Mouse (Mus musculus): ENCODE measurements around the gene Cadm2. TPM values are rescaled to one million over a fixed set of nuclear protein-coding genes. Genes with fewer than 3 reads are reported as not detected.

Cadm2 gene
- total RNA-seq (2021) = 1 to 10 TPM; 1.5 to 2.2 TPM
- long read RNA-seq, experiment 1 = 0 reads
- long read RNA-seq, experiment 2 = 0 reads

GRCm38 (mm10) chr16:67620826-67621505 lies at the start of gene Cadm2:
Gene Cadm2, minus strand, starts transcription at chr16:67620908.
- DNase-seq (ENCODE audit: low spot score in 2 of 2) = peak; percentile 73 to 78

DNA sequence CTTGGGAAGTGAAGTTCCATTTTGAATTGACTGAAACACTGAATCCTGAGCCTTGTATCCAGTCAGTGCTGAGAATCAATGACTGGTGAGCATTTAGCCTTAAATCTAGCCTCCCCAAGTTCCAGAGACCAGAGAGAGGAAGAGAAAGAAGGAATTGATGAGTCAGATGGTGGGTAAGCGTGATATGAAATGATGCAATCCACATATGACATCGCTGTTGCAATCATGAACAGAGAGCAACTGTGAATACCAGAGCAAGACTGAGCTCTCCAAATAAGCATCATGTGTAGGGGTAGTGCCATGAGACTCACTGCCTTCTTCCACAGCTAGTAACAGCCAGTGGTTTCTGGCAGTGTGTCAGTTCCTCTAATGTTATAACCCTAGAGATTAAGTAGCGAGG lies 26.2 kb upstream of the Cadm2 start:
- no peak for DNase-seq (ENCODE audit: low spot score in 2 of 2)

GRCm38 (mm10) chr16:67643651-67644050 lies 22.9 kb upstream of the Cadm2 start:
- DNase-seq (ENCODE audit: low spot score in 2 of 2) = no peak

DNA sequence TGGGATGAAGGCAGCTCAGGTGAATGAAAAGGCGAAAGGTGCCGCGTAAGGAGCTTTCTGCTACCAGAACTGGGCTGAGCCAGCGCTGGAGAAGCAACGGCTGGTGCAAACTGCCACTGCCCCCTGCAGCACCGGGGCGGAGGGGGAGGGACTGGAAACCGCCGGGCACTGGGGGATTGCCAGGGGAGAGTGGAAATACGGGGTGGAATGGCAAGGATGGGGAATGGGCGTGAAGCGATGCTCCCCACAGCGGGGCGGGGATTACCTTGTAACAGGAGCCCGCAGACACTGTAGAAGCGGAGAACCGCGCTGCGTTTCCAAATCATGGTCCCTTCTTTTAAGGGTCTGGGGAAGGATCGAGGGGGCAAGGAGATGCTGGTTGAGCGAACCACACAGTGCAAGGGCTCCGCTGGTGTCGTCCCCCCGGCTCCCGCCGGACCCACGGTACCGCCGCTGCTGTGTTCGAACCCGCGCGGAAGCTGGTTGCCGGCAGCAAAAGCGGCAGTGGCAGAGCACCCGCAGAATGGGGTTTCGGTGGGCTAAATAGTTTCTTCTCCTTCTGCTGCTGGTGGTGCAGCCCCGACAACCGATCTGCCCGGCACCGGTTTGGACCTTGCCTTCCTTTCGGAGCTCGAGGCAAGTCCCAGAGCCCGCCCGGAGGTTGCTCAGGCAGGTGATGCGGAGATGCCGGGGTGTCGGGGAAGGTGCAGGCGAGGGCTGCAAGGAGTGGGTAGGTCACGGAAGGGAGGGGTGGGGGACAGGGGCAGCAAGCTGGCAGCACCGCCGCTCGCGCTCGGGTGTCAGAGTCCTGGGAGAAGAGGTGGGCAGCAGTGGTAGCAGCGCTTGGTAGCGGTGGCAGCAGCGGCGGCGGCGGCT lies 564 bp downstream of the Cadm2 start:
- peak; percentile 2 to 3 for DNase-seq (ENCODE audit: low spot score in 2 of 2)

DNA sequence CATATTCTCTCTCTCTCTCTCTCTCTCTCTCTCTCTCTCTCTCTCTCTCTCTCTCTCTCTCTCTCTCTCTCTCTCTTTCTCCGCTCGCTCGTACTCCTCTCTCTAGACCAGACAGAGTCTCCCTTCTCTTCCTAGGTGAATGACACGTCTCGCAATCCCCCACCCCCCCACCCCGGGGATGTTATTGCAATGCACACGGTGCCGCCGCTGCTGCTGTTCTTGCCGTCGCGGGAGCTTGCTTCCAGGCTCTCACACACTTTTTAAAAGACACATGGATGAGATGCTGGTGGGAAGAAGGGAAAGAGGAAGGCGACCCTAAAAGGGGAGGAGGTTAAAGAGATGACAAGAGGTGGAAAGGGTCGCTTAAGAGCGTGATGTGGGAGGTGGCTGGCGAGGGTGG lies 1.3 kb downstream of the Cadm2 start:
- no peak for DNase-seq (ENCODE audit: low spot score in 2 of 2)

DNA sequence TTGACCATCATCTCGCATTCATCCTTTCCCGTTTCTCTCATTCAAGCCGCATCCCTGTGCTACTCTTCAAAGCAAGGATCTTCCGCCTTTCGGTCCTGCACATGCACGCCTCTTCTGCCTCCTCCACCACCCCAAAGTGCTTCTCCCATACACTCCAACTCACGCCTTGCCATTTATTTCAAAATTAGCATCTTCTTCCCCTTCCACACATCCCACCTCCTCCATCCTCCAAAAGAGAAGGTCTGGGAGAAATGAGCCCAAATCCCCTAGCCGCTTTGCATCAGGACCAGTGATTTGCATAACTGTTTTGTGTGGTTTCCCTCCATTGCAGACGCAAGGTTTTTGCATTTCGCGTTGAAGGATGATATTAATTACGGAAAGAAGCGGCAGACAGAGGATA lies 1.9 kb downstream of the Cadm2 start:
- no peak for DNase-seq (ENCODE audit: low spot score in 2 of 2)

GRCm38 (mm10) chr16:67617811-67618210 lies 2.9 kb downstream of the Cadm2 start:
- DNase-seq (ENCODE audit: low spot score in 2 of 2) = no peak

DNA sequence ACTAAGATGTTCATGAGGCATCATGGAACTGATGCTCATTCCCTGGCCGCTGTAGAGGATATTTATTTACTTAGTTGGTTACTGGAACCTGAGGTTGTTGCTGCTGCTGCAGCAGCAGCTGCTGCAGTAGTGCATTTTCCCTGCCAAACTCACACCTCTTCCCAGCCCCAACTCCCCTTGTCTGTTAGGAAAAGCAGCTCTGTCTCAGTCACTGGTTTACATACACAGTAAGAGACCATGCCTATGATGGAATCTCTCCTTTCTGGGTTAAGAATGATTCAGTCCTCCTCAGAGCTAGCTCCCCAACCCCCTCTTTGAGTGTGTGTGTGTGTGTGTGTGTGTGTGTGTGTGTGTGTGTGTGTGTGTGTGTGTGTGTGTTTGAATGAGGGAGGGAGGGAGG lies 3.5 kb downstream of the Cadm2 start:
- no peak for DNase-seq (ENCODE audit: low spot score in 2 of 2)

DNA sequence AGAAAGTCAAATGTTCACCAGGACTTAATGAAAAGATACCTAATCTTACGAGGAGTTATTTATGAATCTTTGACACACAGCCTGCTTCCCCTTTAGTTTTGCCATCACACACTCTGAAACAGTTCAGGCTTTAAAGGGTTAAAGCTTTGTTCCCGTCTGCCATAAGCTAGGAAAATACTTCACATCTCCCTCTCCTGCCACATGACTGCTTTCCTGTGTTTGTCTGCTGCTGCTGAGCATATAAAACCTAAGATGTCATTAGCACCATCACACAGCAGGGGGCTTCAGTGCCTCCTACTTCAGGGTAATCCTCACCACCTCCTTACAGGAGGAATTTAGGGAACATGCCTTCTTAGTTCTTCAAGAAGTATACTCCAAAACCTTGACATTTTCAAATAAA lies 6.8 kb downstream of the Cadm2 start:
- no peak for DNase-seq (ENCODE audit: low spot score in 2 of 2)

DNA sequence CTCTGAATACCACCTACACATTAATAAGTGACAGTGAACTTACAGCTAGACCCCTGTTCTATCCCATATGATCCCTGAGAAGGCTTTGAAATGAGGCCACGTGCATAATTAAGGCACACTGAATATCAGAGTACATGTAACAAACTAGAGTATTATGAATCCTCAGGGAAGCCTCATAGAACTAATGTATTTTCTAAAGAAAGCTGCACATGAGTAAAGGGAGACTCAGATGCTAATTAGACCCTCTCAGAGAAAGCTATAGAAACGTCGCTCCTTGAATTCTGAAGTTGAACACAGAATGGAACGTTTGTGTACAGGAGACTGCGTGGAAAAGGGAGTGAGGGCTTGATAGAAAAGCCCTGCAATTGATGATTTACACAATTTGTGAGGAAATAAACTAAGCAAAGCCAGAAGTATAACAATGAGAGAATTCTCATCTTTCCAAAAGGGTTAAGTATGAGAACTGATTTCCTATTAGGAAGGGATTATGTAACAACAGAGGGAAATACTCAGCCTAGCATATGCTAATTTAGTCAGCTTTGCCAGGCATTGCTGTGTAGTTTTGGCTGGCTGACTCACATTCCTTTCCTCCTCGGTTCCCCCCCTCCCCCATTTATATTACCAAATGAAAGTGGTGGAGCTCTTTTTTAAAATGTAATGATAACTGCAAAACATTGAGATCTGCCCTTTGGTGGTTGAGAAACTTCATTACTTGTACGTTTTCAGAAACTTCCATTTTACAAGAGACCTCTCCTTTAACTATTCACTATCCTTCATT lies 9.6 kb downstream of the Cadm2 start:
- DNase-seq (ENCODE audit: low spot score in 2 of 2) = no peak

- DNase-seq (ENCODE audit: low spot score in 2 of 2) = no peak
These were observed 11.6 kb downstream of the Cadm2 start for GRCm38 (mm10) chr16:67609116-67609515.

DNA sequence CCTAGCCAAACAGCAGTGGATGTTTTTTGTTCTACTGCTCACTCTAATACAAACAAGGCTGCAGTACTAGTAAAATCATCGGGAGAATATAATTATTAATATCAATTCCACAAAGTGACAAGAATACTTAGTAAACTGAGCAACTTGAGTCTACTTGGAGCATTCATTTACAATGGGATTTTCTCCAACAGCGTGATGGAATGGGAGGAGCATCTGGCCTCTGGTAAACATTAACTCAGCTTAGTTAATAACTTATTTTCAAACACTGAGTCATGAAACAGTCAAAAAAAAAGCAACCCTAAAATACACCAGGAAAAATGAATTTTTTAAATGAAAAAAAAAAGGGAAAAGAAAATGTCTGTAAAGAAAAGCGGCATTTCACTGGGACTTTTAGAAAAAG lies 12.2 kb downstream of the Cadm2 start:
- DNase-seq (ENCODE audit: low spot score in 2 of 2) = no peak

DNA sequence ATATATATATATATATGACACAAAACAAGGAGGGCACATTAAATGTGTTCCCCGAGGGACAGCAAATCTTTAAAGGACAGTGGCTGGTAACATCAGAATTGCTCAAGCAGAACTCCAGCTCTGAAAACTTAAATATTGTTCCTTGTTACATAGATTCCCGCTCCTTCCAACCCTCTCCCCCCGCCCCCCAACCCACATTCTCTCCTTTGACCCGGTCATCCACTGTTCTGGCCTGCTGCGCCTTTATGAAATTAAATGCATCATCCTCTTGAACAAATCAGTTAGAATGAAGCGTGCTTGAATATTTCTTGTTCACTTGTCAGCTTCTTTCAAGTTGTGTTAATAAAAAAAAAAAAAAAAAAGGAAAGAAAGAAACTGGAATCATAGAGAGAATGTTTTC lies 15.0 kb downstream of the Cadm2 start:
- no peak for DNase-seq (ENCODE audit: low spot score in 2 of 2)

DNA sequence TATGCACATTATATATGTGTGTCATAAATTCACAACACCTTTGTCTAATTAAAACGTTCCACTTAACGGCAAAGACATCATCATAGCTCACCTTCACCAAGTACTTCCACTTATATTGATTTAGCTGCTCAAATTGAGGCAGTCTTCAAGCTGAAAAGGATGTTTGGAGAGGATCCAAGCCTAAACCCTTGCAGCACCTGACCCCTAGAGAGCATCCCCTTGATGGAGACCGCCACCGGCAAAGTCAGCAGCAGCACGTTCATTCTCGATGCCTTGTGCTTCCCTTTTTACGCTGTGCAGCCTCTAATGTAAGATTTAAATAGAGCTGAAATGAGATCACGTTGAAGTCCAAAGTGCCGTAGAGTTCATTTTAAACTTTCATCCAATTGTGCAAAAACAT lies 20.7 kb downstream of the Cadm2 start:
- DNase-seq (ENCODE audit: low spot score in 2 of 2) = no peak

DNA sequence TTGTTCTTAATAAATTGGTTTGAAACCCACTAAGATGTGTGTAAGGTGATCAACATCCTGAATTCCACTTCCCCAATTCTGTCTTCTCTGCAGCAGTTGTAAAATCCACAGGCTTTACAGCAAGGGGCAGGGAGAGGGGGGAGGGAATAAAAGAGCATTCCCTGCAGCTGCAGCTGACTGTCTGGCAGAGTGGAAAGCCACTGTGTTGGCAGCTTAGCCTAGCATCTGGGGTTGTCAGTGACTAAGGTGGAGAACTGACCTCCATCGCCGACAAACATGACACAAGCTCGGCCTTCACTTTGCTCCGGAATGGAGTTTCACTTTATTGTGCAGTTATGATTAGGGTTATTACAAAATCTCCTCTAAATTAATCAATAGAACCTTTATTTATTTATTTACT lies 21.9 kb downstream of the Cadm2 start:
- no peak for DNase-seq (ENCODE audit: low spot score in 2 of 2)

GRCm38 (mm10) chr16:67591015-67591414 lies 29.7 kb downstream of the Cadm2 start:
- no peak for DNase-seq (ENCODE audit: low spot score in 2 of 2)

DNA sequence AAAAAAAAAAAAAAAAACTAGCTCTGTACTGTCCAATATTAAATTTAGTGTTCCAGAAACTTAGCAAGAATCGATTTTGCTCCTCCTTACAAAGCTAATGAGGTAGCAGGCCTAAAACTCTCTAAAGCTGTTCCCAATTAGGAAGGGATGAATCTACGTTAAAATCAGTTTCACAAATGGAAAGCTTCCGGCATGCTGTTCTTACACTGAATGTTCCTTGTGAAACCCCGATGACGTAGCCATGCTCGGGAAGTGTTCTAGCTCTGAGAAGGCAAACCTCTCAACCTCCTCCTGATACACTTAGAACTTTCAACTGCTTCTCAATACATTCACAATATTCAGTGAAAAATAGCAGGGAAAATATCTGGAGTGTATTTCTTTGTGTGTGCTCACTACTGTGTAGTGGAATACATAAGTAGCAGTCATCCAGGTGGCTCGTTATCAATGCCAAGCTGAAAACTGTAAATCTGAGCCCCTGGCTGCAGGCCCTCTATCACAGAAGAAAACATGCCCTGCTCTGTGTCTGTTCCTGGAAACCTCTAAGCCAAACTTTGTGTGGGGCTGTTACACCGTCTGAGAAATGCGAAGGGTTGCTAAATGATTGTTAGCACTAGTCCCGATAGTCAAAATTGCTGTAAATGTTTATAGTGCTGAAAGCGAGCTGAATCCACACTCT lies 41.7 kb downstream of the Cadm2 start:
- DNase-seq (ENCODE audit: low spot score in 2 of 2) = no peak

DNA sequence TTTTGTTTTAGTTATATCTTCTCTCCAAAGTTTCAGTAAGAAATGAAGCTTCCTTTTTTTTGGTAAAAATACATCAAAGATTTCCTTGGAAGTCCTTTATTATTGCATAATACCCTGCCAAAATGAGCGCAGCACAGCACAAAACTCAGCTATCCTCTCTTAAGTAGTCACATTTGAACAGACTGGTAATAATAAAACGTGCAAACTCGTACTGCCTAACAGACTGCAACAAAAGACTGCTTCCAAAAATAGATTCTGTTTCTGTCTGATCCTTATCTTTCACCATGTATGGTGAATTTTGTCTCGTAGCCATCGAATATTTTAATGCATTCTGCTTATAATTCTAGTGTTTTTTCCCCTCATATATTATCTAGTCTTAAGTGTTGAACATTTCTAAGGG lies 45.2 kb downstream of the Cadm2 start:
- DNase-seq (ENCODE audit: low spot score in 2 of 2) = no peak

GRCm38 (mm10) chr16:67526992-67527391 lies 93.7 kb downstream of the Cadm2 start:
- no peak for DNase-seq (ENCODE audit: low spot score in 2 of 2)

- DNase-seq (ENCODE audit: low spot score in 2 of 2) = no peak
These were observed 95.8 kb downstream of the Cadm2 start for GRCm38 (mm10) chr16:67524878-67525277.

- no peak for DNase-seq (ENCODE audit: low spot score in 2 of 2)
These were observed 102.4 kb downstream of the Cadm2 start for GRCm38 (mm10) chr16:67518311-67518710.
